Mouse (Mus musculus): ENCODE data around the gene Casp6. TPM values are rescaled to one million over a fixed set of nuclear protein-coding genes. Genes with fewer than 3 reads are reported as not detected.

Casp6 gene
- total and polyA plus RNA-seq, 3 experiments, result 10.5 to 31.7 (median 15.3) TPM

DNA sequence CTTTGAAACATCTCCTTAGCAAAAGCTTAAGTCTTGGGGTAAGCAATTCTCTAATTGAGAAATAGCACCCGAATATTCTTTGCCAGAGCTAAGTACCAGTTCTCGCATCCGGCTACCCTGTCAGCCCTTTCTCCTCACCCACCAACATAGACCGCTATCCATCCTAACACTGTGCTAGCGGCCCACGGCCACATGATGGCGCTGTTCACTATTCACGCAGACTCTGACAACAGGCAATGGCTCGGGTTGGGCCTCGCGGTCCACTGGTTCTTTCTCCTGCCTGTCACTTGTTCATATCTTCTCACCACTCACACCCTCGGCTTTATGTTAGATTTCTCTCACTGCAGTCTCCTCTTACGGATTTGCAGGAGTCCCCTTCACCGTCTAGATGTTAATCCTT lies 37.5 kb upstream of the Casp6 start:
- H3K27ac ChIP-seq (ENCODE audit: insufficient read depth, low read depth), result no peak overlapping the region
- TF ChIP-seq NRF1 (IDR thresholded peaks at IDR 0.05; ENCODE audit: low read depth, low read length) (no peak), TBP (conservative IDR thresholded peaks at IDR 0.05; ENCODE audit: low read depth, low read length) (no peak), CTCF (conservative IDR thresholded peaks at IDR 0.05 in 1 of 2, IDR thresholded peaks at IDR 0.05 in 1 of 2; ENCODE audit: low read depth in 2 of 2, low read length in 2 of 2) (peak; percentile 35 to 82; a peak in 2 of 4 replicates), PAX5 (IDR thresholded peaks at IDR 0.05; ENCODE audit: low read length) (no peak), CHD2 (IDR thresholded peaks at IDR 0.05; ENCODE audit: low read length) (no peak), SIN3A (IDR thresholded peaks at IDR 0.05; ENCODE audit: low read length) (no peak), SMC3 (IDR thresholded peaks at IDR 0.05; ENCODE audit: low read depth, low read length) (peak; percentile 83), RAD21 (IDR thresholded peaks at IDR 0.05; ENCODE audit: low read depth, low read length) (peak; percentile 80), ZKSCAN1 (IDR thresholded peaks at IDR 0.05; ENCODE audit: borderline replicate concordance, low read depth, low read length) (no peak), ZC3H11A (IDR thresholded peaks at IDR 0.05; ENCODE audit: low read depth, low read length) (peak; percentile 32; the same call in 1 of the 2 replicates)
- no peaks in the 10 kb centered on the region for H3K36me3 ChIP-seq (replicated peaks in 1 of 2; ENCODE audit: control insufficient read depth in 1 of 2, insufficient read depth in 1 of 2, low read length in 1 of 2)
- no peak overlapping the region for H3K9ac ChIP-seq (ENCODE audit: insufficient read depth, low read depth)
- no peak overlapping the region for H3K4me2 ChIP-seq (ENCODE audit: insufficient read depth, low read depth, poor library complexity, severe bottlenecking)
- peak; percentile 54 for DNase-seq (ENCODE audit: extremely low read depth)
- dilution Hi-C loops (cut with MboI; ENCODE audit: extremely low pct_ligation_motif_present, extremely low pct_unique_long_range_greater_than_20kb, low sequenced_read_pairs) (no loop called here), in situ Hi-C loops (cut with MboI; ENCODE audit: low pct_ligation_motif_present, low pct_unique_long_range_greater_than_20kb, low sequenced_read_pairs) (no loop called here)
- H3K4me1 ChIP-seq (ENCODE audit: control insufficient read depth in 1 of 2, insufficient read depth in 2 of 2), result no peaks in the 10 kb centered on the region; a peak in 1 of 4 replicates
- H3K27me3 ChIP-seq (replicated peaks), result no peaks in the 10 kb centered on the region
- H3K4me3 ChIP-seq (replicated peaks in 1 of 3; ENCODE audit: low read depth in 2 of 3, low read length in 2 of 3, poor library complexity in 1 of 3), result no peak overlapping the region
- H3K9me3 ChIP-seq (replicated peaks; ENCODE audit: low read length), result peaks cover 6% of the 10 kb centered on the region
- no peaks in the 10 kb centered on the region for H3K79me2 ChIP-seq (replicated peaks; ENCODE audit: control insufficient read depth, extremely low read depth, insufficient read depth, poor library complexity, severe bottlenecking)

GRCm38 (mm10) chr3:129877327-129877726 lies 23.9 kb upstream of the Casp6 start:
- H3K4me1 ChIP-seq (ENCODE audit: control insufficient read depth in 1 of 2, insufficient read depth in 2 of 2), result peaks cover 19 to 41% of the 10 kb centered on the region in 2 experiments; a peak in 3 of 4 replicates
- peaks cover 7% of the 10 kb centered on the region; the same call in 1 of the 2 replicates for H3K79me2 ChIP-seq (replicated peaks; ENCODE audit: control insufficient read depth, extremely low read depth, insufficient read depth, poor library complexity, severe bottlenecking)
- dilution Hi-C loops (cut with MboI; ENCODE audit: extremely low pct_ligation_motif_present, extremely low pct_unique_long_range_greater_than_20kb, low sequenced_read_pairs) (no loop called here), in situ Hi-C loops (cut with MboI; ENCODE audit: low pct_ligation_motif_present, low pct_unique_long_range_greater_than_20kb, low sequenced_read_pairs) (no loop called here)
- TF ChIP-seq BHLHE40 (IDR thresholded peaks at IDR 0.05; ENCODE audit: low read depth, low read length), result no peak
- no peak for TF ChIP-seq ZNF384 (IDR thresholded peaks at IDR 0.05; ENCODE audit: low read depth, low read length)
- TF ChIP-seq SIN3A (IDR thresholded peaks at IDR 0.05; ENCODE audit: low read length), result no peak
- TF ChIP-seq KAT2A (IDR thresholded peaks at IDR 0.05; ENCODE audit: insufficient replicate concordance, low read length), result no peak
- no peak for TF ChIP-seq POLR2A (IDR thresholded peaks at IDR 0.05; ENCODE audit: low read depth, low read length)
- TF ChIP-seq HCFC1 (IDR thresholded peaks at IDR 0.05; ENCODE audit: low read depth, low read length), result no peak
- TF ChIP-seq TCF12 (IDR thresholded peaks at IDR 0.05; ENCODE audit: low read depth, low read length), result no peak
- no peak for TF ChIP-seq MAFK (IDR thresholded peaks at IDR 0.05; ENCODE audit: insufficient replicate concordance, low read length)
- TF ChIP-seq ELF1 (IDR thresholded peaks at IDR 0.05; ENCODE audit: low read depth, low read length), result no peak
- no peak for DNase-seq (ENCODE audit: extremely low read depth)
- peaks cover 0 to 4% of the 10 kb centered on the region in 2 experiments for H3K36me3 ChIP-seq (replicated peaks in 1 of 2; ENCODE audit: control insufficient read depth in 1 of 2, insufficient read depth in 1 of 2, low read length in 1 of 2)
- 0 out of 2 replicates have a peak overlapping the region, but pooled peaks have one; percentile 6 for H3K4me2 ChIP-seq (ENCODE audit: insufficient read depth, low read depth, poor library complexity, severe bottlenecking)
- no peaks in the 10 kb centered on the region for H3K27me3 ChIP-seq (replicated peaks)
- H3K9me3 ChIP-seq (replicated peaks; ENCODE audit: low read length), result no peaks in the 10 kb centered on the region
- H3K9ac ChIP-seq (ENCODE audit: insufficient read depth, low read depth), result no peak overlapping the region
- H3K4me3 ChIP-seq (replicated peaks in 1 of 3; ENCODE audit: low read depth in 2 of 3, low read length in 2 of 3, poor library complexity in 1 of 3), result no peak overlapping the region
- H3K27ac ChIP-seq (ENCODE audit: insufficient read depth, low read depth), result no peak overlapping the region
